Mouse (Mus musculus): ENCODE measurements around the gene Efcab14. TPM values are rescaled to one million over a fixed set of nuclear protein-coding genes. Genes with fewer than 3 reads are reported as not detected.

Gene Efcab14
- polyA plus RNA-seq, 1 experiment from 2014 or later: 42.3 TPM

- H3K9me3 ChIP-seq (ENCODE audit: control insufficient read depth, low read length): no peaks in the 10 kb centered on the region
- H3K4me3 ChIP-seq (ENCODE audit: low read depth, low read length): peak within 1 kb of the TSS; percentile 76
- no peaks in the 10 kb centered on the region for H3K27me3 ChIP-seq (replicated peaks; ENCODE audit: control insufficient read depth, insufficient read depth, low read length)
- ATAC-seq (ENCODE audit: low read depth): peak; percentile 91
- 0% methylated on average over 18 of the region's 69 CpGs for WGBS
- peak within 1 kb of the TSS; percentile 72 for H3K4me2 ChIP-seq (ENCODE audit: low read depth, low read length)
- peak; percentile 72 for DNase-seq (ENCODE audit: low spot score)
- no peak within 1 kb of the TSS; the same call in 1 of the 2 replicates for H3K27ac ChIP-seq (replicated peaks; ENCODE audit: low read depth, low read length)
- H3K4me1 ChIP-seq (ENCODE audit: control insufficient read depth, insufficient read depth, low read length): peaks cover 7% of the 10 kb centered on the region
- H3K9ac ChIP-seq (ENCODE audit: low read depth, low read length): peak within 1 kb of the TSS; percentile 88
- H3K36me3 ChIP-seq (ENCODE audit: control insufficient read depth, insufficient read depth, low read length): peaks cover 18% of the 10 kb centered on the region
Measured at GRCm38 (mm10) chr4:115784769-115785510, 47.4 kb downstream of the Efcab14 start, which contains the start of gene Atpaf1. Gene Atpaf1 (plus strand): TSS chr4:115784812.

- H3K4me2 ChIP-seq (ENCODE audit: low read depth, low read length): peak overlapping the region; percentile 72
- no peaks in the 10 kb centered on the region for H3K27me3 ChIP-seq (replicated peaks; ENCODE audit: control insufficient read depth, insufficient read depth, low read length)
- H3K9ac ChIP-seq (ENCODE audit: low read depth, low read length): peak overlapping the region; percentile 88
- H3K4me3 ChIP-seq (ENCODE audit: low read depth, low read length): peak overlapping the region; percentile 76
- H3K27ac ChIP-seq (replicated peaks; ENCODE audit: low read depth, low read length): no peak overlapping the region; the same call in 1 of the 2 replicates
- no peak for DNase-seq (ENCODE audit: low spot score)
- 52% methylated on average over 7 of the region's 7 CpGs for WGBS
- peaks cover 7% of the 10 kb centered on the region for H3K4me1 ChIP-seq (ENCODE audit: control insufficient read depth, insufficient read depth, low read length)
- ATAC-seq (ENCODE audit: low read depth): peak; percentile 9; the same call in 1 of the 2 replicates
- no peaks in the 10 kb centered on the region for H3K9me3 ChIP-seq (ENCODE audit: control insufficient read depth, low read length)
- peaks cover 23% of the 10 kb centered on the region for H3K36me3 ChIP-seq (ENCODE audit: control insufficient read depth, insufficient read depth, low read length)
Measured at GRCm38 (mm10) chr4:115785511-115786034, 48.0 kb downstream of the Efcab14 start.

GRCm38 (mm10) chr4:115790864-115791263 lies 53.3 kb downstream of the Efcab14 start:
- Histone ChIP-seq H3K27me3 (replicated peaks; ENCODE audit: control insufficient read depth, insufficient read depth, low read length) (no peaks in the 10 kb centered on the region), H3K4me3 (ENCODE audit: low read depth, low read length) (no peak overlapping the region), H3K9me3 (ENCODE audit: control insufficient read depth, low read length) (no peaks in the 10 kb centered on the region), H3K9ac (ENCODE audit: low read depth, low read length) (no peak overlapping the region), H3K36me3 (ENCODE audit: control insufficient read depth, insufficient read depth, low read length) (peaks cover 67% of the 10 kb centered on the region), H3K4me1 (ENCODE audit: control insufficient read depth, insufficient read depth, low read length) (peaks cover 1% of the 10 kb centered on the region), H3K4me2 (ENCODE audit: low read depth, low read length) (no peak overlapping the region), H3K27ac (replicated peaks; ENCODE audit: low read depth, low read length) (no peak overlapping the region)
- 80% methylated on average over 3 of the region's 3 CpGs for WGBS
- no peak for DNase-seq (ENCODE audit: low spot score)
- ATAC-seq (ENCODE audit: low read depth): no peak

GRCm38 (mm10) chr4:115795360-115795759 lies 57.8 kb downstream of the Efcab14 start:
- ATAC-seq (ENCODE audit: low read depth): no peak
- 90% methylated on average over 3 of the region's 3 CpGs for WGBS

GRCm38 (mm10) chr4:115799981-115800380 lies 62.4 kb downstream of the Efcab14 start:
- Histone ChIP-seq H3K4me3 (ENCODE audit: low read depth, low read length) (no peak overlapping the region), H3K36me3 (ENCODE audit: control insufficient read depth, insufficient read depth, low read length) (peaks cover 76% of the 10 kb centered on the region), H3K4me1 (ENCODE audit: control insufficient read depth, insufficient read depth, low read length) (no peaks in the 10 kb centered on the region), H3K27me3 (replicated peaks; ENCODE audit: control insufficient read depth, insufficient read depth, low read length) (no peaks in the 10 kb centered on the region), H3K27ac (replicated peaks; ENCODE audit: low read depth, low read length) (no peak overlapping the region), H3K4me2 (ENCODE audit: low read depth, low read length) (no peak overlapping the region), H3K9me3 (ENCODE audit: control insufficient read depth, low read length) (no peaks in the 10 kb centered on the region), H3K9ac (ENCODE audit: low read depth, low read length) (no peak overlapping the region)
- DNase-seq (ENCODE audit: low spot score): peak; percentile 49
- WGBS: 81% methylated on average over 3 of the region's 3 CpGs
- no peak for ATAC-seq (ENCODE audit: low read depth)

More at GRCm38 (mm10) chr4:115795360-115795759, 57.8 kb downstream of the Efcab14 start:
- Histone ChIP-seq H3K4me2 (ENCODE audit: low read depth, low read length) (no peak overlapping the region), H3K27ac (replicated peaks; ENCODE audit: low read depth, low read length) (no peak overlapping the region), H3K4me1 (ENCODE audit: control insufficient read depth, insufficient read depth, low read length) (no peaks in the 10 kb centered on the region), H3K36me3 (ENCODE audit: control insufficient read depth, insufficient read depth, low read length) (peaks cover 87% of the 10 kb centered on the region), H3K9ac (ENCODE audit: low read depth, low read length) (no peak overlapping the region), H3K27me3 (replicated peaks; ENCODE audit: control insufficient read depth, insufficient read depth, low read length) (no peaks in the 10 kb centered on the region), H3K4me3 (ENCODE audit: low read depth, low read length) (no peak overlapping the region), H3K9me3 (ENCODE audit: control insufficient read depth, low read length) (no peaks in the 10 kb centered on the region)
- no peak for DNase-seq (ENCODE audit: low spot score)

GRCm38 (mm10) chr4:115812326-115812725 lies 74.8 kb downstream of the Efcab14 start:
- Histone ChIP-seq H3K4me3 (ENCODE audit: low read depth, low read length) (no peak overlapping the region), H3K27me3 (replicated peaks; ENCODE audit: control insufficient read depth, insufficient read depth, low read length) (no peaks in the 10 kb centered on the region), H3K27ac (replicated peaks; ENCODE audit: low read depth, low read length) (no peak overlapping the region), H3K9ac (ENCODE audit: low read depth, low read length) (no peak overlapping the region), H3K4me2 (ENCODE audit: low read depth, low read length) (no peak overlapping the region), H3K9me3 (ENCODE audit: control insufficient read depth, low read length) (no peaks in the 10 kb centered on the region), H3K4me1 (ENCODE audit: control insufficient read depth, insufficient read depth, low read length) (no peaks in the 10 kb centered on the region), H3K36me3 (ENCODE audit: control insufficient read depth, insufficient read depth, low read length) (peaks cover 54% of the 10 kb centered on the region)
- no peak for DNase-seq (ENCODE audit: low spot score)
- WGBS: 93% methylated on average over 4 of the region's 4 CpGs
- no peak for ATAC-seq (ENCODE audit: low read depth)

GRCm38 (mm10) chr4:115815606-115816005 lies 78.1 kb downstream of the Efcab14 start:
- Histone ChIP-seq H3K36me3 (ENCODE audit: control insufficient read depth, insufficient read depth, low read length) (peaks cover 54% of the 10 kb centered on the region), H3K27me3 (replicated peaks; ENCODE audit: control insufficient read depth, insufficient read depth, low read length) (no peaks in the 10 kb centered on the region), H3K9ac (ENCODE audit: low read depth, low read length) (no peak overlapping the region), H3K4me1 (ENCODE audit: control insufficient read depth, insufficient read depth, low read length) (no peaks in the 10 kb centered on the region), H3K9me3 (ENCODE audit: control insufficient read depth, low read length) (no peaks in the 10 kb centered on the region), H3K4me3 (ENCODE audit: low read depth, low read length) (no peak overlapping the region), H3K4me2 (ENCODE audit: low read depth, low read length) (no peak overlapping the region), H3K27ac (replicated peaks; ENCODE audit: low read depth, low read length) (no peak overlapping the region)
- 89% methylated on average over 5 of the region's 5 CpGs for WGBS
- DNase-seq (ENCODE audit: low spot score): no peak
- no peak for ATAC-seq (ENCODE audit: low read depth)

- Histone ChIP-seq H3K27ac (replicated peaks; ENCODE audit: low read depth, low read length) (no peak overlapping the region), H3K4me2 (ENCODE audit: low read depth, low read length) (no peak overlapping the region), H3K9ac (ENCODE audit: low read depth, low read length) (no peak overlapping the region), H3K4me3 (ENCODE audit: low read depth, low read length) (no peak overlapping the region), H3K4me1 (ENCODE audit: control insufficient read depth, insufficient read depth, low read length) (no peaks in the 10 kb centered on the region), H3K36me3 (ENCODE audit: control insufficient read depth, insufficient read depth, low read length) (peaks cover 21% of the 10 kb centered on the region), H3K27me3 (replicated peaks; ENCODE audit: control insufficient read depth, insufficient read depth, low read length) (no peaks in the 10 kb centered on the region), H3K9me3 (ENCODE audit: control insufficient read depth, low read length) (no peaks in the 10 kb centered on the region)
- ATAC-seq (ENCODE audit: low read depth) (no peak), DNase-seq (ENCODE audit: low spot score) (no peak)
- 63% methylated on average over 3 of the region's 3 CpGs for WGBS
Measured at GRCm38 (mm10) chr4:115820199-115820598, 82.7 kb downstream of the Efcab14 start.
